Mouse (Mus musculus) small intestine, adult 2 months (tissue): ENCODE measurements at regions not wholly inside any gene's neighbourhood (a gene's known extent, or its start where the extent isn't known, plus 50 kb on each side); places are given as distances from the start of the nearest gene placed in this dataset.

ENCODE experiments used
- H3K27ac ChIP-seq: fragments of 200-500 bp; 2 replicates; pipeline ENCODE4 v1.5.1; 2012; ENCODE audit warnings: low read depth, low read length, control low read depth, inconsistent platforms; ENCODE audit not compliant: insufficient read depth
- H3K27me3 ChIP-seq: fragments of 200-500 bp; 2 replicates; pipeline ENCODE4 v1.6.1; 2012; ENCODE audit warnings: mild to moderate bottlenecking, moderate library complexity, low read length, inconsistent platforms; ENCODE audit not compliant: control insufficient read depth, insufficient read depth
- H3K36me3 ChIP-seq: fragments of 200-500 bp; 2 replicates; pipeline ENCODE4 v1.6.1; 2012; ENCODE audit warnings: mild to moderate bottlenecking, low read length, control low read depth, inconsistent platforms; ENCODE audit not compliant: control insufficient read depth, insufficient read depth
- H3K4me1 ChIP-seq: fragments of 200-500 bp; 2 replicates; pipeline ENCODE4 v1.6.1; 2012; ENCODE audit warnings: low read length, inconsistent platforms, mixed read lengths; ENCODE audit not compliant: control insufficient read depth, insufficient read depth, insufficient read length
- H3K4me3 ChIP-seq: fragments of 200-500 bp; 2 replicates; pipeline ENCODE4 v1.5.1; 2012; ENCODE audit warnings: low read depth, mild to moderate bottlenecking, control low read depth, inconsistent platforms, low read length, moderate library complexity
- CTCF ChIP-seq: fragments of 200-500 bp; IDR thresholded peaks from 2 replicates; pipeline ENCODE4 v1.5.1; 2012; ENCODE audit warnings: low read depth, mild to moderate bottlenecking, control low read depth, inconsistent platforms, low read length, moderate library complexity, mixed read lengths; ENCODE audit not compliant: insufficient replicate concordance, insufficient read length; ENCODE audit errors: extremely low read depth
- POLR2A ChIP-seq: fragments of 200-500 bp; IDR thresholded peaks from 2 replicates; pipeline ENCODE4 v1.6.1; 2012; ENCODE audit warnings: low read depth, mild to moderate bottlenecking, control low read depth, inconsistent platforms, low read length, moderate library complexity
- WGBS: fragments of 180-500 bp; shearing (Covaris S2); methylation state at CpG from one replicate; pipeline ENCODE4 v1.1.7; 2018; 5-methylcytosine and 5-hydroxymethylcytosine counted together

DNA sequence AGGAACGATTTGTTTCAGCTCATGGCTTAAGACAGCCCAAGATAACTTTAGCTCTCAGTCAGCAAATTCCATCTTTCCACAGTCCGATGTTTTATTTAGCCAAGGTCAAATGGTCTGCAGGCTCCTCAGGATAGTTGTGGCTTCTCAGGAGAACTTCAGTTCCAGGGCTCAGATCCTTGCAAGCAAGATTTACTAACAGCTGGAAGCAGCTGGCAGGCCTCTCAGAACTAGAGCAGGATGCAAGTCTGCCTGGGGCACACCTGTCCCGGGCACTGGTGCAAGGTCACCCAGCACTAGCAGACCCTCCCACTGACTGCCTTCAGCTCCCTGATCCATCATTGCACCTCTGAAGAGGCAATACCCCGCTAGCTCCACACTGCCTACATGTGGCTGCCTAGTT is 227.8 kb downstream of the Prex1 start:
- TF ChIP-seq POLR2A: no peak
- Histone ChIP-seq H3K27me3 (no peaks in the 10 kb centered on the region), H3K36me3 (no peaks in the 10 kb centered on the region), H3K4me3 (no peak overlapping the region), H3K4me1 (peaks cover 4% of the 10 kb centered on the region), H3K27ac (no peak overlapping the region)
- 53% methylated on average over 4 of the region's 4 CpGs for WGBS

DNA sequence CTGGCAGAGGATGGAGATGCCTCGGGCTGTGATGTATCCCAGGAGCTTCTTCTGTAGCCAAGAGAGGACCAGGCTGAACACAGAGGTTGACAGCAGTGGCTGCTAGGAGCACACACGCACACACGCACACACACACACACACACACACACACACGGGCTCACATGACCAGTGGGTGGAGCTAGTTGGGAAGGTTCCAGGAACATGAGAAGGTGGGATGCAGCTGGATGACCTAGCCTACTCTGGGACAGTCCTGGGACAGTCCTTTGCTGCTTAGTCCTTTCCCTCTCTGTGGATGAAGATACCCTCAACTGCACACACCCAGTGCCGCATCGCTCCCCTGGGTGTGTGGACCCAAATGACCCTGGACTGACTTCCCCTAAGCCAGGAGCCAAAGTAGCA is 228.3 kb downstream of the Prex1 start:
- Histone ChIP-seq H3K4me1 (peaks cover 4% of the 10 kb centered on the region; the same call in 1 of the 2 replicates), H3K27me3 (no peaks in the 10 kb centered on the region), H3K27ac (no peak overlapping the region), H3K4me3 (no peak overlapping the region), H3K36me3 (no peaks in the 10 kb centered on the region)
- WGBS: 62% methylated on average over 6 of the region's 6 CpGs
- TF ChIP-seq CTCF (no peak), POLR2A (no peak)

DNA sequence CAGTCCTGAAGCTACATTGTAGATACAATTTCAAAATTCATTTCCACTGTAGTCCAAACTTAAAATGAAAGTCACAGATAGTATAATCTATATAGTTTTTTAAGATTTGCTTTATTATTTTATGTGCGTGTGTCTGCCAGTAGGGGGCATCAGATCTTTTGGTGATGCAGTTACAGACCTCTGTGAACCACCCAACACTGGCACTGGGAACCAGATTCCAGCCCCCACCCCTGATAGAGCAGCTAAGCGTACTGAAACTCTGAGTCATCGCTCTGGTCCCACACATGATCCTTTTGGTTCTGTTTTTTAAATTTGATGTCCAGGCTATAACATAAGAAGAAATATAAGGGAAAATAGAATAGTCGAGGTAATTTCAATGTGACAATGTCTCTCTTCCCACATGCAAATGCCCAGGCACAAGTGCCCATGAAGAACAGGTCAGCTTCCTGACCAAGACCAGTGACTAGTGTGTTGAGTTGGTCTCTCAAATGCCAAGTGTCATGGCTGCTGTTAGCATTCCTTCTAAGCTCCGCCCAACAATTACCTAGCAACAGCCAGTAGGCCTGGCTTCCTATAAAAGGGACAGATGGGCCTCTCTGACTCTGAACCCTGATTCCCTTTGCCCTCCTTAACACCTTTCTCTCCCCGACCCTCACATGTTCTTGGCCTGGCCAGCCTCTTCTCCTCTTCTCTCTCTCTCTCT is 229.9 kb downstream of the Prex1 start:
- 79% methylated on average over 6 of the region's 6 CpGs for WGBS
- H3K27ac ChIP-seq: no peak overlapping the region
- no peaks in the 10 kb centered on the region for H3K36me3 ChIP-seq

DNA sequence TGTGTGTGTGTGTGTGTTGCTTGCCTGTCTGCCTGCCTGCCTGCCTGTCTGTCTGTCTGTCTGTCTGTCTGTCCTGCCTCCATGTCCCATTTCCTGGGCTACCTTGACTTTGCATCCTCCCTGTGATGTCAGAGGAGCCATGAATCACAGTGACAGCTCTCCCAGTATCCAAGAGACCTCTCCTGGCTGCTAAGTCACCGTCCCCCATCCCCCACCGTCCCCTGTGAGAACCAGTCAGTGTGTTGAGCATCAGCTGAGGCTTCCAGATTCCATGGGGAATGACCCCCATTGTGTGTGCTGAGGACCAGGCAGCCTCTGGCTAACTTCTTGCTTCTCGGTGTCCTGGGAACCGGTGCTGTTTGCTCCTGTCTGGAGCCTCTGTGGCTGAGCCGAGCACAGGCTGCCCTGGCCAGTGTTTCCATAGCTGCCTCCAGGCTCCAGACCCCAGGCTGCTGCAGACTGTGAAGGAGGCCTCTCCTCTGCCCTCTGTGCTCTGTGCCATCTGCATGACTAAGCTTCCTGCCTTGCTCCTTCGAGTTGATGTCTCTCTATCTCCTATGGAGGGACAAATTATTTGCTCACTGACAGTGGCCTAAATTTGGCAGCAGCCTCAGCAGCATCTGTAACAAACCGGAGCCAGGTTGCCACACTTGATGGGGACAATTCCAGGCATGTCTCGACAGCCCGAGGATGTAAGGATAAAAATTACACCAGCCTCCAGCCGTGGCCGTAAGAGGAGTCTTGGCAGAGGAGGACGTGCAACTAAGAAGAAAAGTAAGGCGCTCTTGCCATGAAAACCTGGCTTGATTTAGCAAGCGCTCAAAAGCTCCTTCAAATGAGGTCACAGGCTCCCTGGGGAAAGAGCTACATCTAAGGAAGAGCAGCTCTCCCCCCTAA is 230.7 kb downstream of the Prex1 start:
- no peak overlapping the region for H3K4me3 ChIP-seq
- H3K4me1 ChIP-seq: peaks cover 2% of the 10 kb centered on the region; the same call in 1 of the 2 replicates
- H3K36me3 ChIP-seq: no peaks in the 10 kb centered on the region
- H3K27me3 ChIP-seq: no peaks in the 10 kb centered on the region
- H3K27ac ChIP-seq: no peak overlapping the region; the same call in 1 of the 2 replicates
- TF ChIP-seq CTCF: no peak
- no peak for TF ChIP-seq POLR2A
- 62% methylated on average over 14 of the region's 14 CpGs for WGBS

More for the DNA sequence above, 229.9 kb downstream of the Prex1 start:
- Histone ChIP-seq H3K4me1 (peaks cover 4% of the 10 kb centered on the region; the same call in 1 of the 2 replicates), H3K27me3 (no peaks in the 10 kb centered on the region), H3K4me3 (no peak overlapping the region)
- peak; percentile 22; the same call in 1 of the 2 replicates for TF ChIP-seq CTCF
- TF ChIP-seq POLR2A: no peak

DNA sequence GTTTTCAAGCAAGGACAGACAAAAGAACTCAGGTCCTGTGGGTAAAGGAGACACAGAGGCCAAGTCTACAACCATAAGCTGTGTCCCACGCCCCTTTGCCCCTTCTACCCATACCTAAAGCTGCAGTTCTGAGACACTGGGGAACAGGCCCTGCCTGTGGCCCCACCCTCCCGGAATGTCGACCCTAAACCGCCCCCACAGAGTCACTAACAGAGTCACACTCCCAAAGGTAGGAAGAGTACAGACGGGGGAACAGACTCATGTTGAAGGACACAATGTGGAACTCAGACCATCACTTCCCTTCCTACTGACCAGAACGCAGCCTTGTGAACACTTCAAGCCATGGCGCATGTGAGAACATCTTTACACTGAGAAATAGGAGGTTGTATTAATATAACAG is 231.9 kb downstream of the Prex1 start:
- Histone ChIP-seq H3K4me1 (no peaks in the 10 kb centered on the region), H3K36me3 (no peaks in the 10 kb centered on the region), H3K4me3 (no peak overlapping the region), H3K27me3 (no peaks in the 10 kb centered on the region), H3K27ac (no peak overlapping the region)
- TF ChIP-seq POLR2A (no peak), CTCF (no peak)
- WGBS: 77% methylated on average over 7 of the region's 7 CpGs

DNA sequence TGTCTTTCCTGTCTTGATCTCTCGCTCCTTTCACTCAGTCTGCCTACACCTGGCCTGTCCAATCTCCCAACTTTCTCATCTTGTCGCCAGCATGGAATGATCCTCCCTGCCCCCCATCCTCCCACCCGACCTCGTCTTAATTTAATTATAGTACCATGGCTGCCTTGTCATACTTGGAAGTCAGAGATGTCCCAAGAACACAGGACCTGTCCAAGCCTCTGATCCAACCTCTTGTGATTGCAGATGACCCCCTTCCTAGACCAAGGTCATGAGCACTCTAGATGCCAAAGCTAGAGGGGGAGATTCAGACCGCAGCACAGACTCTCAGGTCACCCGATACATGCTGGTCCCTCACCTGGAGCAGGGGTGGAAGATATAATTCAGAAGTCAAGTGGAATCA is 232.3 kb downstream of the Prex1 start:
- Histone ChIP-seq H3K27me3 (no peaks in the 10 kb centered on the region), H3K27ac (no peak overlapping the region), H3K36me3 (no peaks in the 10 kb centered on the region), H3K4me3 (no peak overlapping the region), H3K4me1 (no peaks in the 10 kb centered on the region)
- WGBS: 84% methylated on average over 6 of the region's 6 CpGs
- TF ChIP-seq CTCF (no peak), POLR2A (no peak)

DNA sequence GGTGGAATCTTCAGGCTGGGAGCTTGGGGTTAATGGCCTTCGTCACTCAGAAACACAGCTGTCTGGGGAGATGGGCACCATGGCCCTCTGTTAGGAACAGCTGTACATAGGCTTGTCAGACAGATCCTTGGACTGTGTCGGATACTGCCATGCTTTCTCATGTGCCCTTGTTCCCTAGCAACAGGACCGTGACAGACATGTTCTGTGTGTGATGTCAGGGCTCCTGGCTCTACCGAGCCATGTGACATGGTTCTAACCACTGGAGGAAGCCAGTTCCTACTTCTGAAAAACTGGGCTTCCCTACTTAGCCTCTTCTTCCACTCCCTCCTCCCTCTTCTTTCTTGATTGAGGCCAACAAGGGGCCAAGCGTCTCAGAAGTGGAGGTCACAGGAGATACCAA is 232.7 kb downstream of the Prex1 start:
- no peak for TF ChIP-seq POLR2A
- TF ChIP-seq CTCF: no peak
- no peaks in the 10 kb centered on the region for H3K4me1 ChIP-seq
- WGBS: 63% methylated on average over 5 of the region's 5 CpGs
- no peaks in the 10 kb centered on the region for H3K27me3 ChIP-seq
- H3K27ac ChIP-seq: no peak overlapping the region
- H3K4me3 ChIP-seq: no peak overlapping the region
- no peaks in the 10 kb centered on the region for H3K36me3 ChIP-seq
